Mouse (Mus musculus): ENCODE results near the gene Hs2st1.

GRCm38 (mm10) chr3:144396478-144396877 lies 173.5 kb downstream of the Hs2st1 start:
- TF ChIP-seq CTCF (IDR thresholded peaks at IDR 0.05; ENCODE audit: low read depth) (no peak), EP300 (optimal IDR thresholded peaks at IDR 0.05) (no peak)

Measured in stomach, postnatal 0 days (tissue).